17 mouse cellular contexts compared by ENCODE assay signal in the genomic region with DNA sequence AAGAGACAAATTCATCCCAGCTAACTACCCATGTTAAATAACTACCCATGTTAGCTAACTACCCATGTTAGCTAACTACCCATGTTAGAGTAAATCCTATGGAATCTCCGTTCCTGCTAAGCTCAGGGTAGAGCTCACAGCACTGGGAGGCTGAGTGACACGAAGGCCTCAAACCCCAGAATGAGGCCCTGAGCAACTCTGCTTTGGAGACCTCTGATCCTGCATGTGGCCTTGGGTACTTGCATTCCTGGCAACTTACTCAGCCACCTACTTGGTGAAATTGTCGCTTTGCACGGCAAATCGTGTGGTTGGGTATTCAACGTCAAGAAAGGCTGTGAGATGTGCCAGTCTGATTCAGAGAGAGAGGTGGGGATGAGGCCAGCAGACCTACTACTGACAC.
"Had no signal": no experiment of that assay in that cellular context is flagged by ENCODE, and none has a peak within 500 bp of the region (broad histone marks: within the 10 kb centered on the region; RNA-seq: fewer than 3 reads in every experiment).

No protein-coding gene starts in this region.

- H3K9ac ChIP-seq: liver, embryonic 13.5 days; midbrain, embryonic 13.5 days; neural tube, embryonic 12.5 days; neural tube, embryonic 15.5 days; stomach, embryonic 15.5 days had no signal

- H3K27me3 ChIP-seq: liver, embryonic 13.5 days; midbrain, embryonic 13.5 days; neural tube, embryonic 12.5 days; neural tube, embryonic 15.5 days; stomach, embryonic 15.5 days had no signal

- H3K4me3 ChIP-seq: left cerebral cortex, adult 2 months; liver, embryonic 13.5 days; midbrain, embryonic 10.5 days; midbrain, embryonic 13.5 days; neural tube, embryonic 12.5 days; neural tube, embryonic 15.5 days; stomach, embryonic 15.5 days had no signal

- DNase-seq: kidney, postnatal 25 days; layer of hippocampus, postnatal 36 days; liver, embryonic 13.5 days; lung, adult 2 months; lung, postnatal 14 days; lung, postnatal 4 days; right cerebral cortex, adult 18-20 months; right cerebral cortex, postnatal 14 days; spleen, adult 18-20 months; thymus, postnatal 25 days had no signal

- H3K9me3 ChIP-seq: liver, embryonic 13.5 days; midbrain, embryonic 10.5 days; midbrain, embryonic 13.5 days; neural tube, embryonic 12.5 days; neural tube, embryonic 15.5 days; stomach, embryonic 15.5 days had no signal

- H3K27ac ChIP-seq: kidney, postnatal 0 days; left cerebral cortex, adult 2 months; liver, embryonic 13.5 days; midbrain, embryonic 10.5 days; midbrain, embryonic 13.5 days; neural tube, embryonic 12.5 days; neural tube, embryonic 15.5 days; stomach, embryonic 15.5 days had no signal

- ATAC-seq: midbrain, embryonic 13.5 days had no signal

- H3K36me3 ChIP-seq: liver, embryonic 13.5 days; midbrain, embryonic 10.5 days; midbrain, embryonic 13.5 days; neural tube, embryonic 12.5 days; neural tube, embryonic 15.5 days; stomach, embryonic 15.5 days had no signal

- H3K4me1 ChIP-seq: liver, embryonic 13.5 days; midbrain, embryonic 13.5 days; neural tube, embryonic 12.5 days; neural tube, embryonic 15.5 days had no signal

- H3K4me2 ChIP-seq: liver, embryonic 13.5 days; midbrain, embryonic 13.5 days; neural tube, embryonic 12.5 days; neural tube, embryonic 15.5 days; stomach, embryonic 15.5 days had no signal
